Mouse (Mus musculus) spleen, embryonic (tissue): ENCODE results near the gene Pbsn.
"Not testable (repeated sequence)": the region's sequence is repeated elsewhere in the genome, so short reads cannot be mapped to it uniquely, and the experiment has no call there.

ENCODE experiments used
- CTCF ChIA-PET: fragments of 350-600 bp; sonication (Branson Sonifier 250); formaldehyde crosslinking; loops from one replicate; lab custom pipeline; 2022; lab: Charles Lee

Gene Pbsn

GRCm38 (mm10) chrX:77853523-77853922 is at the start of gene Pbsn:
Gene Pbsn, minus strand, starts transcription at chrX:77853623.
- CTCF ChIA-PET = no interaction called here

DNA sequence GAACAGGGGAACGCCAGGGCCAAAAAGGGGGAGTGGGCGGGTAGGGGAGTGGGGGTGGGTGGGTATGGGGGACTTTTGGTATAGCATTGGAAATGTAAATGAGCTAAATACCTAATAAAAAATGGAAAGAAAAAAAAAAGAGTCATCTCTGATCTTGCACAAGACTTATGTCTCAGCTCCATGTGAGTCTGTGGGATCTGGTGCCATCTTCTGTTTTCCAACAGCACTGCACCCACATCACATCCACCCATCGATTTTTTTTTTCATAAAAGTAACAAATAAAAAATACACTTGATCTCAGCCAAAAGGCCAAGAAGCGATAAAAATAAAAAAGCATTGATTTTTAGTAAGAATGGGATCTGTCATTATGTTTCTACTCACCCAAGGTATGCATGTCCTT is 26.6 kb upstream of the Pbsn start:
- CTCF ChIA-PET = not testable (repeated sequence)

DNA sequence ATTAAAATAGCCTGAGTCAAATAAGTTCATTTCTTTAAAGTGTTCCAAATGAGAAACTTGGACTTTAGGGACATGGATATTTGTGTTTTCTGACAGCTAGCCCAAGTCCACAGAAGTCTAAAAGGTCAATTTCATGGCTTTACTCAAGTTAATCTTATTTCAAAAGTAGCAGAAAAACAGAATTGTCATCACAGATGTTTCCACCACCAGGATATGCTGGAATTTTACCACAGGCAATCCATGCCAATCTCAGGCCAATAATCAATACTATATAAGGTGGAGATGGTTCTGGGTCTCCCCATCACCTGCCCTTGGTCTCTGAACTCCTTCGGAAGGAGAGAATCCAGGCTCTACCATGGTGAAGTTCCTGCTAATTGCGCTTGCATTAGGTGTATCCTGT is 11.0 kb upstream of the Pbsn start, which contains the start of gene Gm14744:
Gene Gm14744 (plus strand): TSS at position 301 of the 400 bp plus-strand sequence.
- CTCF ChIA-PET = not testable (repeated sequence)

- CTCF ChIA-PET = no interaction called here
Measured at GRCm38 (mm10) chrX:77812031-77812430, 41.4 kb downstream of the Pbsn start.

- CTCF ChIA-PET = interaction anchor here (0.6 kb wide), 1 partner anchor 27 kb away, joined by 3 read pairs; no protein-coding TSS in a partner anchor
Measured at GRCm38 (mm10) chrX:77810608-77811206, 42.7 kb downstream of the Pbsn start.

GRCm38 (mm10) chrX:77808602-77809001 is 44.8 kb downstream of the Pbsn start:
- CTCF ChIA-PET = no interaction called here

DNA sequence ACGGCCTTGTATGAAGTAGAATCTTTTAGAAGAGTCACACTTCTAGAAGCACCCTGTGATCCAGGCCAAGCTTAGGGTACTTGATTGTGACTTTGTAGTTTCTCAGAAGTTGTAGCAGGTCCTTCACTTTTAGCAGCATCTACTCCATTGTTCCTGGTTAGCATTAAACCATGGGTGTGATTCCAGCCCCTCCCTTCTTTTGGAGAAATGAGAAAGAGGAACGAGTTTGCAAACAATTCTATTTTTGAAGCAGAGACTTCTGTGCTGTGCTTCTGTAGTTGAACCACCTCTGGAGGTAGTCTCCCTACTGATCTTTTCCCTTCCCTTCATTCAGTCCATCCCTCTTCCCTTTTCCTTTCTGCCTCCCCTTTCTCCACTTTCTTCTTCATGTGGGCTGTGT is 51.1 kb downstream of the Pbsn start:
- CTCF ChIA-PET = no interaction called here

GRCm38 (mm10) chrX:77801543-77801942 is 51.9 kb downstream of the Pbsn start:
- CTCF ChIA-PET = no interaction called here

- CTCF ChIA-PET = no interaction called here
Measured at GRCm38 (mm10) chrX:77799554-77799953, 53.9 kb downstream of the Pbsn start.

- CTCF ChIA-PET = no interaction called here
Measured at GRCm38 (mm10) chrX:77797801-77798200, 55.6 kb downstream of the Pbsn start.

GRCm38 (mm10) chrX:77796916-77797315 is 56.5 kb downstream of the Pbsn start:
- CTCF ChIA-PET = no interaction called here

GRCm38 (mm10) chrX:77796238-77796835 is 57.1 kb downstream of the Pbsn start, which contains the start of gene Prkx:
Gene Prkx, minus strand, starts transcription at chrX:77796278.
- CTCF ChIA-PET = no interaction called here

GRCm38 (mm10) chrX:77795858-77796174 is 57.6 kb downstream of the Pbsn start:
- CTCF ChIA-PET = no interaction called here

- CTCF ChIA-PET = no interaction called here
Measured at GRCm38 (mm10) chrX:77794962-77795857, 58.2 kb downstream of the Pbsn start.

DNA sequence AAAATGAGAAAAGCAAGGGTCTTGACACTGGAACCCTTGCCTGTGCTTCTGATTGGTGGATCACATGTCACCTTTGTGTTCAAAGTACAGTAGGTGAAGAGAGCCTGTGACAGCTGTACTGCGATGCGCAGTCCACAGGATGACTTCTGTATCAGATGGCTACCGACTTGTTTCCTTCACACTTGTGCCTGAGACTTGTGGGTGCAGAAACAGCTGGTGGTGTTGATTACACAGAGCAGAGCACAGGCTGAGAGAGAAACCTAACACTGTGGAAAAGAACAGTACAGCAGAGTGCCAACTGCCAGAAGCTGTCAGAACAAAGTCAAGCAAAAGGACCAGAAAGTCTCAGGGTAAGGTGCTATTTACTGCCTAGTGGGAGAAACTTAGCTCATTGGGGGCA is 64.7 kb downstream of the Pbsn start:
- CTCF ChIA-PET = no interaction called here
